Mouse (Mus musculus) limb, embryonic 11.5 days (tissue): Measurements from ENCODE around the gene Ckap4. TPM values are rescaled to one million over a fixed set of nuclear protein-coding genes. Genes with fewer than 3 reads are reported as not detected.

Experiments used
- ATAC-seq: fragments of 200-750 bp; cut with Nextera tagmentation; 2 replicates; pipeline ENCODE4 v1.8.0; 2017; ENCODE audit warnings: low read depth; ENCODE audit not compliant: insufficient number of reproducible peaks, low FRiP score, low TSS enrichment
- DNase-seq: peaks from one replicate; pipeline ENCODE4 v3.0.0-alpha.2; 2015; ENCODE audit warnings: low spot score
- H3K27ac ChIP-seq: fragments of 300-500 bp; sonication (generic); replicated peaks from 2 replicates; pipeline ENCODE4 v1.5.1; 2014; ENCODE audit warnings: low read depth, mild to moderate bottlenecking, low read length
- H3K27me3 ChIP-seq: fragments of 300-500 bp; sonication (generic); 2 replicates; pipeline ENCODE4 v1.6.1; 2014; ENCODE audit warnings: mild to moderate bottlenecking, low read length, mixed read lengths; ENCODE audit not compliant: control insufficient read depth, insufficient read depth
- H3K36me3 ChIP-seq: fragments of 300-500 bp; sonication (generic); 2 replicates; pipeline ENCODE4 v1.6.1; 2014; ENCODE audit warnings: mild to moderate bottlenecking, low read length, moderate library complexity, mixed read lengths; ENCODE audit not compliant: control insufficient read depth, insufficient read depth
- H3K4me1 ChIP-seq: fragments of 300-500 bp; sonication (generic); 2 replicates; pipeline ENCODE4 v1.6.1; 2014; ENCODE audit warnings: low read length, mixed read lengths; ENCODE audit not compliant: control insufficient read depth, insufficient read depth
- H3K4me2 ChIP-seq: fragments of 300-500 bp; sonication (generic); 2 replicates; pipeline ENCODE4 v1.6.1; 2014; ENCODE audit warnings: low read depth, mild to moderate bottlenecking, moderate library complexity; ENCODE audit not compliant: severe bottlenecking
- H3K4me3 ChIP-seq: fragments of 300-500 bp; sonication (generic); 2 replicates; pipeline ENCODE4 v1.5.1; 2014; ENCODE audit warnings: low read depth, low read length
- H3K9ac ChIP-seq: fragments of 300-500 bp; sonication (generic); 2 replicates; pipeline ENCODE4 v1.6.1; 2014; ENCODE audit warnings: mild to moderate bottlenecking, low read length
- H3K9me3 ChIP-seq: fragments of 300-500 bp; sonication (generic); 2 replicates; pipeline ENCODE4 v1.6.1; 2016; ENCODE audit warnings: low read length; ENCODE audit not compliant: control insufficient read depth
- WGBS: fragments of 180-500 bp; shearing (Covaris S2); extraction: QIAGEN DNeasy Blood & Tissue Kit; methylation state at CpG from one replicate; pipeline ENCODE4 v1.1.7; 2014; 5-methylcytosine and 5-hydroxymethylcytosine counted together
- polyA plus RNA-seq: library from polyadenylated mRNA; unstranded; fragments of >200 nt; fragmentation: Nextera tagmentation; extraction: Ambion mirVana; gene quantifications from 2 replicates; pipeline ENCODE4 v1.2.1, GENCODE M21; 2014

Ckap4 gene
- 75.8 and 87.6 TPM in 2 replicates for polyA plus RNA-seq

- no peaks in the 10 kb centered on the region for H3K27me3 ChIP-seq
- H3K9ac ChIP-seq, result peak within 1 kb of the TSS; percentile 96
- ATAC-seq (peak; percentile 91), DNase-seq (peak; percentile 84)
- peak within 1 kb of the TSS; percentile 92 for H3K4me3 ChIP-seq
- WGBS, result under 1% methylated on average over 43 of the region's 64 CpGs
- no peaks in the 10 kb centered on the region for H3K9me3 ChIP-seq
- H3K4me1 ChIP-seq, result peaks cover 20% of the 10 kb centered on the region
- H3K27ac ChIP-seq, result peak within 1 kb of the TSS; percentile 70
- H3K4me2 ChIP-seq, result peak within 1 kb of the TSS; percentile 80
- no peaks in the 10 kb centered on the region for H3K36me3 ChIP-seq
Measured at GRCm38 (mm10) chr10:84533912-84534671, at the start of gene Ckap4. Gene Ckap4 (minus strand): TSS chr10:84534062.

GRCm38 (mm10) chr10:84582236-84582635 lies 48.4 kb upstream of the Ckap4 start:
- WGBS, result 88% methylated on average over 7 of the region's 7 CpGs
- no peaks in the 10 kb centered on the region for H3K27me3 ChIP-seq
- no peak overlapping the region for H3K4me2 ChIP-seq
- H3K9ac ChIP-seq, result no peak overlapping the region
- ATAC-seq (no peak), DNase-seq (no peak)
- H3K27ac ChIP-seq, result no peak overlapping the region
- no peaks in the 10 kb centered on the region for H3K9me3 ChIP-seq
- no peak overlapping the region for H3K4me3 ChIP-seq
- no peaks in the 10 kb centered on the region for H3K36me3 ChIP-seq
- 0 out of 2 replicates have a peak, but pooled peaks cover 3% of the 10 kb centered on the region for H3K4me1 ChIP-seq

GRCm38 (mm10) chr10:84581191-84581590 lies 47.3 kb upstream of the Ckap4 start:
- no peak overlapping the region for H3K4me3 ChIP-seq
- no peaks in the 10 kb centered on the region for H3K36me3 ChIP-seq
- 0 out of 2 replicates have a peak, but pooled peaks cover 3% of the 10 kb centered on the region for H3K4me1 ChIP-seq
- H3K27ac ChIP-seq, result no peak overlapping the region
- 73% methylated on average over 8 of the region's 8 CpGs for WGBS
- no peak for ATAC-seq
- H3K9me3 ChIP-seq, result no peaks in the 10 kb centered on the region
- no peak for DNase-seq
- H3K27me3 ChIP-seq, result no peaks in the 10 kb centered on the region
- H3K4me2 ChIP-seq, result no peak overlapping the region
- H3K9ac ChIP-seq, result no peak overlapping the region

GRCm38 (mm10) chr10:84579527-84579926 lies 45.7 kb upstream of the Ckap4 start:
- Histone ChIP-seq H3K9me3 (no peaks in the 10 kb centered on the region), H3K9ac (no peak overlapping the region), H3K4me2 (no peak overlapping the region), H3K36me3 (no peaks in the 10 kb centered on the region), H3K4me3 (no peak overlapping the region), H3K27ac (no peak overlapping the region), H3K4me1 (0 out of 2 replicates have a peak, but pooled peaks cover 3% of the 10 kb centered on the region), H3K27me3 (no peaks in the 10 kb centered on the region)
- no peak for DNase-seq
- 64% methylated on average over 2 of the region's 2 CpGs for WGBS
- no peak for ATAC-seq

GRCm38 (mm10) chr10:84578738-84579137 lies 44.9 kb upstream of the Ckap4 start:
- WGBS, result 79% methylated on average over 10 of the region's 10 CpGs
- Histone ChIP-seq H3K27ac (no peak overlapping the region), H3K4me3 (no peak overlapping the region), H3K9ac (no peak overlapping the region), H3K9me3 (no peaks in the 10 kb centered on the region), H3K4me1 (0 out of 2 replicates have a peak, but pooled peaks cover 3% of the 10 kb centered on the region), H3K36me3 (no peaks in the 10 kb centered on the region), H3K27me3 (no peaks in the 10 kb centered on the region), H3K4me2 (no peak overlapping the region)
- DNase-seq (no peak), ATAC-seq (no peak)

- Histone ChIP-seq H3K36me3 (no peaks in the 10 kb centered on the region), H3K9ac (peak overlapping the region; percentile 73), H3K4me1 (0 out of 2 replicates have a peak, but pooled peaks cover 3% of the 10 kb centered on the region), H3K4me2 (peak overlapping the region; percentile 94), H3K27ac (no peak overlapping the region), H3K4me3 (peak overlapping the region; percentile 83), H3K9me3 (no peaks in the 10 kb centered on the region), H3K27me3 (no peaks in the 10 kb centered on the region)
- WGBS, result 4% methylated on average over 38 of the region's 38 CpGs
- DNase-seq (peak; percentile 69), ATAC-seq (0 out of 2 replicates have a peak, but pooled peaks have one; percentile 20)
Measured at GRCm38 (mm10) chr10:84577071-84577727, 43.3 kb upstream of the Ckap4 start.

- no peaks in the 10 kb centered on the region for H3K9me3 ChIP-seq
- peak within 1 kb of the TSS; percentile 73 for H3K9ac ChIP-seq
- DNase-seq (peak; percentile 93), ATAC-seq (peak; percentile 99)
- H3K36me3 ChIP-seq, result no peaks in the 10 kb centered on the region
- 0 out of 2 replicates have a peak, but pooled peaks cover 3% of the 10 kb centered on the region for H3K4me1 ChIP-seq
- peak within 1 kb of the TSS; percentile 94 for H3K4me2 ChIP-seq
- WGBS, result under 1% methylated on average over 46 of the region's 46 CpGs
- peak within 1 kb of the TSS; percentile 83 for H3K4me3 ChIP-seq
- H3K27me3 ChIP-seq, result no peaks in the 10 kb centered on the region
- H3K27ac ChIP-seq, result no peak within 1 kb of the TSS
Measured at GRCm38 (mm10) chr10:84576395-84577070, 42.7 kb upstream of the Ckap4 start, which contains the start of gene Tcp11l2. Gene Tcp11l2 (plus strand): TSS chr10:84576626.

- H3K9ac ChIP-seq, result 0 out of 2 replicates have a peak overlapping the region, but pooled peaks have one; percentile 0
- H3K4me2 ChIP-seq, result peak overlapping the region; percentile 94
- peak; percentile 76 for ATAC-seq
- no peaks in the 10 kb centered on the region for H3K36me3 ChIP-seq
- no peaks in the 10 kb centered on the region for H3K9me3 ChIP-seq
- peak overlapping the region; percentile 83 for H3K4me3 ChIP-seq
- DNase-seq, result no peak
- H3K4me1 ChIP-seq, result 0 out of 2 replicates have a peak, but pooled peaks cover 3% of the 10 kb centered on the region
- no peak overlapping the region for H3K27ac ChIP-seq
- WGBS, result under 1% methylated on average over 14 of the region's 14 CpGs
- no peaks in the 10 kb centered on the region for H3K27me3 ChIP-seq
Measured at GRCm38 (mm10) chr10:84576029-84576394, 42.1 kb upstream of the Ckap4 start.
